Mouse (Mus musculus) forebrain, embryonic 16.5 days (tissue): Measurements from ENCODE around the gene Prdx1. TPM values are rescaled to one million over a fixed set of nuclear protein-coding genes. Genes with fewer than 3 reads are reported as not detected.

Experiments
- ATAC-seq: fragments of 200-750 bp; cut with Nextera tagmentation; 2 replicates; pipeline ENCODE4 v1.8.0; 2017; ENCODE audit warnings: mild to moderate bottlenecking, moderate library complexity
- H3K27ac ChIP-seq: fragments of 300-500 bp; sonication (generic); 2 replicates; pipeline ENCODE4 v1.5.1; 2014; ENCODE audit warnings: low read length, control low read depth
- H3K27me3 ChIP-seq: fragments of 300-500 bp; sonication (generic); replicated peaks from 2 replicates; pipeline ENCODE4 v1.6.1; 2014; ENCODE audit warnings: low read length; ENCODE audit not compliant: control insufficient read depth, insufficient read depth
- H3K36me3 ChIP-seq: fragments of 300-500 bp; sonication (generic); 2 replicates; pipeline ENCODE4 v1.6.1; 2014; ENCODE audit not compliant: control insufficient read depth, insufficient read depth
- H3K4me1 ChIP-seq: fragments of 300-500 bp; sonication (generic); replicated peaks from 2 replicates; pipeline ENCODE4 v1.6.1; 2014; ENCODE audit warnings: low read length; ENCODE audit not compliant: control insufficient read depth, insufficient read depth
- H3K4me2 ChIP-seq: fragments of 300-500 bp; sonication (generic); 2 replicates; pipeline ENCODE4 v1.6.1; 2014; ENCODE audit warnings: mild to moderate bottlenecking, low read length, control low read depth
- H3K4me3 ChIP-seq: fragments of 300-500 bp; sonication (generic); replicated peaks from 2 replicates; pipeline ENCODE4 v1.5.1; 2014; ENCODE audit warnings: mild to moderate bottlenecking, low read length, control low read depth
- H3K9ac ChIP-seq: fragments of 300-500 bp; sonication (generic); replicated peaks from 2 replicates; pipeline ENCODE4 v1.6.1; 2014; ENCODE audit warnings: low read depth, low read length, control low read depth
- H3K9me3 ChIP-seq: fragments of 300-500 bp; sonication (generic); 2 replicates; pipeline ENCODE4 v1.6.1; 2016; ENCODE audit warnings: low read length; ENCODE audit not compliant: control insufficient read depth
- WGBS: fragments of 180-500 bp; shearing (Covaris S2); extraction: QIAGEN DNeasy Blood & Tissue Kit; methylation state at CpG from one replicate; pipeline ENCODE4 v1.1.7; 2014; 5-methylcytosine and 5-hydroxymethylcytosine counted together
- polyA plus RNA-seq: library from polyadenylated mRNA; unstranded; fragments of >200 nt; fragmentation: Nextera tagmentation; extraction: Ambion mirVana; gene quantifications from 2 replicates; pipeline ENCODE4 v1.2.1, GENCODE M21; 2015

The Prdx1 gene
- polyA plus RNA-seq: 455 and 488 TPM in 2 replicates

- H3K4me2 ChIP-seq: peak within 1 kb of the TSS; percentile 80
- H3K27me3 ChIP-seq: no peaks in the 10 kb centered on the region
- WGBS: under 1% methylated on average over 50 of the region's 56 CpGs
- no peaks in the 10 kb centered on the region for H3K9me3 ChIP-seq
- H3K9ac ChIP-seq: peak within 1 kb of the TSS; percentile 70
- ATAC-seq: peak; percentile 95
- H3K27ac ChIP-seq: peak within 1 kb of the TSS; percentile 80
- H3K4me3 ChIP-seq: peak within 1 kb of the TSS; percentile 71
- peaks cover 2% of the 10 kb centered on the region; the same call in 1 of the 2 replicates for H3K36me3 ChIP-seq
- H3K4me1 ChIP-seq: peaks cover 19% of the 10 kb centered on the region
Measured at GRCm38 (mm10) chr4:116685402-116686061, at the start of gene Prdx1. Gene Prdx1 (plus strand): TSS chr4:116685544.

- no peaks in the 10 kb centered on the region for H3K4me1 ChIP-seq
- no peak overlapping the region for H3K4me2 ChIP-seq
- H3K36me3 ChIP-seq: peaks cover 45% of the 10 kb centered on the region
- WGBS: 95% methylated on average over 6 of the region's 6 CpGs
- H3K27ac ChIP-seq: no peak overlapping the region
- ATAC-seq: no peak
- H3K27me3 ChIP-seq: no peaks in the 10 kb centered on the region
- no peaks in the 10 kb centered on the region for H3K9me3 ChIP-seq
- H3K4me3 ChIP-seq: no peak overlapping the region
- no peak overlapping the region for H3K9ac ChIP-seq
Measured at GRCm38 (mm10) chr4:116638821-116639220, 46.5 kb upstream of the Prdx1 start.

- Histone ChIP-seq H3K9ac (no peak overlapping the region), H3K4me1 (peaks cover 6% of the 10 kb centered on the region), H3K9me3 (no peaks in the 10 kb centered on the region), H3K36me3 (peaks cover 30% of the 10 kb centered on the region), H3K4me2 (no peak overlapping the region), H3K27me3 (no peaks in the 10 kb centered on the region), H3K27ac (no peak overlapping the region), H3K4me3 (no peak overlapping the region)
- ATAC-seq: no peak
- WGBS: 100% methylated on average over 1 of the region's 1 CpGs
Measured at GRCm38 (mm10) chr4:116642071-116642470, 43.3 kb upstream of the Prdx1 start.

- no peak overlapping the region for H3K27ac ChIP-seq
- 51% methylated on average over 6 of the region's 6 CpGs for WGBS
- ATAC-seq: no peak
- H3K9ac ChIP-seq: no peak overlapping the region
- H3K4me3 ChIP-seq: no peak overlapping the region
- no peak overlapping the region for H3K4me2 ChIP-seq
- peaks cover 19% of the 10 kb centered on the region for H3K36me3 ChIP-seq
- H3K4me1 ChIP-seq: peaks cover 24% of the 10 kb centered on the region
- no peaks in the 10 kb centered on the region for H3K27me3 ChIP-seq
- no peaks in the 10 kb centered on the region for H3K9me3 ChIP-seq
Measured at GRCm38 (mm10) chr4:116644326-116644725, 41.0 kb upstream of the Prdx1 start.

- no peak for ATAC-seq
- Histone ChIP-seq H3K27me3 (no peaks in the 10 kb centered on the region), H3K27ac (no peak overlapping the region), H3K9ac (no peak overlapping the region), H3K4me2 (no peak overlapping the region), H3K4me3 (no peak overlapping the region), H3K36me3 (peaks cover 10% of the 10 kb centered on the region), H3K4me1 (peaks cover 35% of the 10 kb centered on the region), H3K9me3 (no peaks in the 10 kb centered on the region)
- 91% methylated on average over 7 of the region's 7 CpGs for WGBS
Measured at GRCm38 (mm10) chr4:116645624-116646023, 39.7 kb upstream of the Prdx1 start.

GRCm38 (mm10) chr4:116649411-116649810, 35.9 kb upstream of the Prdx1 start:
- Histone ChIP-seq H3K4me3 (no peak overlapping the region), H3K36me3 (no peaks in the 10 kb centered on the region; the same call in 1 of the 2 replicates), H3K4me1 (peaks cover 38% of the 10 kb centered on the region), H3K9ac (no peak overlapping the region), H3K27me3 (no peaks in the 10 kb centered on the region), H3K4me2 (peak overlapping the region; percentile 87), H3K27ac (no peak overlapping the region), H3K9me3 (no peaks in the 10 kb centered on the region)
- WGBS: 99% methylated on average over 2 of the region's 2 CpGs
- ATAC-seq: no peak

- Histone ChIP-seq H3K27me3 (no peaks in the 10 kb centered on the region), H3K9ac (peak overlapping the region; percentile 83), H3K4me2 (peak overlapping the region; percentile 87), H3K36me3 (no peaks in the 10 kb centered on the region; the same call in 1 of the 2 replicates), H3K4me1 (peaks cover 38% of the 10 kb centered on the region), H3K27ac (peak overlapping the region; percentile 73), H3K4me3 (peak overlapping the region; percentile 73), H3K9me3 (no peaks in the 10 kb centered on the region)
- no peak for ATAC-seq
- 45% methylated on average over 5 of the region's 5 CpGs for WGBS
Measured at GRCm38 (mm10) chr4:116650365-116650764, 35.0 kb upstream of the Prdx1 start.

GRCm38 (mm10) chr4:116650924-116651796, 34.2 kb upstream of the Prdx1 start, which contains the start of gene Akr1a1:
Gene Akr1a1 (minus strand): TSS chr4:116651680.
- Histone ChIP-seq H3K4me3 (peak within 1 kb of the TSS; percentile 73), H3K36me3 (no peaks in the 10 kb centered on the region; the same call in 1 of the 2 replicates), H3K4me2 (peak within 1 kb of the TSS; percentile 87), H3K27ac (peak within 1 kb of the TSS; percentile 73), H3K9me3 (no peaks in the 10 kb centered on the region), H3K9ac (peak within 1 kb of the TSS; percentile 83), H3K27me3 (no peaks in the 10 kb centered on the region), H3K4me1 (peaks cover 38% of the 10 kb centered on the region)
- ATAC-seq: peak; percentile 100
- WGBS: under 1% methylated on average over 39 of the region's 39 CpGs

- H3K9ac ChIP-seq: peak overlapping the region; percentile 64
- peak; percentile 32 for ATAC-seq
- H3K4me1 ChIP-seq: peaks cover 33% of the 10 kb centered on the region
- peak overlapping the region; percentile 66 for H3K4me2 ChIP-seq
- WGBS: 10% methylated on average over 6 of the region's 6 CpGs
- no peaks in the 10 kb centered on the region for H3K9me3 ChIP-seq
- H3K27me3 ChIP-seq: no peaks in the 10 kb centered on the region
- H3K4me3 ChIP-seq: peak overlapping the region; percentile 73
- no peaks in the 10 kb centered on the region; the same call in 1 of the 2 replicates for H3K36me3 ChIP-seq
- no peak overlapping the region for H3K27ac ChIP-seq
Measured at GRCm38 (mm10) chr4:116651797-116652135, 33.6 kb upstream of the Prdx1 start.
